22 mouse cellular contexts compared by ENCODE assay signal in genomic region chr8:87093081-87093480, GRCm38 (mm10).
A peak's percentile ranks its signal among the peaks of the same experiment; 100 is the strongest.
DNase-seq lines count a peak whose midpoint lies in the region; ATAC-seq and TF ChIP-seq lines count a peak whose summit lies in the region.
"Had no signal": no experiment of that assay in that cellular context is flagged by ENCODE, and none has a peak within 500 bp of the region (broad histone marks: within the 10 kb centered on the region; RNA-seq: fewer than 3 reads in every experiment).

No protein-coding gene starts in this region.

- ATAC-seq in hindbrain, postnatal 0 days: no peak
- ATAC-seq in hindbrain, embryonic 11.5 days (ENCODE audit: low FRiP score): no peak
- ATAC-seq: activated CD4-positive, CD25-positive, alpha-beta regulatory T cell, adult 4 months; CD4-positive, CD25-positive, alpha-beta regulatory T cell, adult 4 months; forebrain, embryonic 13.5 days; forebrain, embryonic 16.5 days; Patski had no signal

- no peak for TF ChIP-seq CTCF in hindbrain, postnatal 0 days (IDR thresholded peaks at IDR 0.05; ENCODE audit: low read depth)

- H3K9me3 ChIP-seq in hindbrain, postnatal 0 days (ENCODE audit: low read length): no peaks in the 10 kb centered on the region
- no peaks in the 10 kb centered on the region for H3K9me3 ChIP-seq in hindbrain, embryonic 11.5 days (ENCODE audit: control insufficient read depth, low read length)
- H3K9me3 ChIP-seq: embryonic facial prominence, embryonic 10.5 days; embryonic facial prominence, embryonic 12.5 days; forebrain, embryonic 13.5 days had no signal

- no peaks in the 10 kb centered on the region for H3K36me3 ChIP-seq in hindbrain, postnatal 0 days (ENCODE audit: insufficient read depth, low read length)
- H3K36me3 ChIP-seq in hindbrain, embryonic 11.5 days (ENCODE audit: control insufficient read depth, insufficient read depth, low read length): no peaks in the 10 kb centered on the region
- H3K36me3 ChIP-seq: embryonic facial prominence, embryonic 10.5 days; embryonic facial prominence, embryonic 12.5 days; G1E had no signal

- peak; percentile 40 to 45 for DNase-seq in cerebellum, postnatal 10 days
- no peak for DNase-seq in cerebellum, adult 11 months
- DNase-seq in cerebellum, postnatal 25 days: peak; percentile 19 to 28
- DNase-seq in cerebellum, adult 9-11 months: no peak
- no peak for DNase-seq in hindbrain, postnatal 0 days (ENCODE audit: low spot score)
- no peak for DNase-seq in hindbrain, embryonic 11.5 days (ENCODE audit: low spot score)
- DNase-seq in right cerebral cortex, postnatal 4 days: peak; percentile 12
- DNase-seq in right cerebral cortex, postnatal 25 days: no peak
- DNase-seq: adrenal gland, adult 8-10 months; B cell, adult 2 months; cerebellum, adult 11-12 months; cerebellum, adult 2 months; cerebellum, adult 9-10 months had no signal

- peak overlapping the region; percentile 20; the same call in 1 of the 2 replicates for H3K27ac ChIP-seq in hindbrain, postnatal 0 days
- no peak overlapping the region for H3K27ac ChIP-seq in hindbrain, embryonic 11.5 days (ENCODE audit: low read depth, low read length)
- H3K27ac ChIP-seq: embryonic facial prominence, embryonic 10.5 days; embryonic facial prominence, embryonic 12.5 days; forebrain, embryonic 13.5 days had no signal

- H3K27me3 ChIP-seq in hindbrain, postnatal 0 days (ENCODE audit: insufficient read depth, low read length): no peaks in the 10 kb centered on the region
- no peaks in the 10 kb centered on the region for H3K27me3 ChIP-seq in hindbrain, embryonic 11.5 days (ENCODE audit: control insufficient read depth, insufficient read depth, low read length)
- H3K27me3 ChIP-seq: CH12.LX; embryonic facial prominence, embryonic 12.5 days; forebrain, embryonic 13.5 days had no signal

- no peak overlapping the region for H3K4me3 ChIP-seq in hindbrain, postnatal 0 days (ENCODE audit: low read length)
- H3K4me3 ChIP-seq in hindbrain, embryonic 11.5 days (ENCODE audit: low read depth, low read length): no peak overlapping the region
- H3K4me3 ChIP-seq: embryonic facial prominence, embryonic 10.5 days; embryonic facial prominence, embryonic 12.5 days; forebrain, embryonic 13.5 days had no signal

- WGBS in hindbrain, postnatal 0 days: 57% methylated on average over 5 of the region's 5 CpGs
- 71% methylated on average over 5 of the region's 5 CpGs for WGBS in hindbrain, embryonic 11.5 days

- peaks cover 7% of the 10 kb centered on the region; the same call in 1 of the 2 replicates for H3K4me1 ChIP-seq in hindbrain, postnatal 0 days (ENCODE audit: insufficient read depth, low read length)
- no peaks in the 10 kb centered on the region for H3K4me1 ChIP-seq in hindbrain, embryonic 11.5 days (replicated peaks; ENCODE audit: control insufficient read depth, insufficient read depth, low read length)
- H3K4me1 ChIP-seq: embryonic facial prominence, embryonic 12.5 days; forebrain, embryonic 13.5 days had no signal

- no peak overlapping the region for H3K4me2 ChIP-seq in hindbrain, postnatal 0 days (ENCODE audit: low read depth, low read length)
- no peak overlapping the region for H3K4me2 ChIP-seq in hindbrain, embryonic 11.5 days (replicated peaks; ENCODE audit: low read depth, low read length)
- H3K4me2 ChIP-seq: embryonic facial prominence, embryonic 12.5 days; forebrain, embryonic 13.5 days had no signal

- no peak overlapping the region for H3K9ac ChIP-seq in hindbrain, postnatal 0 days (replicated peaks; ENCODE audit: low read length)
- no peak overlapping the region for H3K9ac ChIP-seq in hindbrain, embryonic 11.5 days (ENCODE audit: low read depth, low read length)
- H3K9ac ChIP-seq: embryonic facial prominence, embryonic 12.5 days; forebrain, embryonic 13.5 days had no signal

Comparison
In these comparisons a context has a peak if more than half of its experiments do, and no peak if none do; other contexts are left out.
1. DNase-seq: peak in cerebellum, postnatal 10 days (2 of 2), cerebellum, postnatal 25 days (2 of 2) and right cerebral cortex, postnatal 4 days (single experiment); none in cerebellum, adult 11 months (single experiment), cerebellum, adult 9-11 months (single experiment), hindbrain, postnatal 0 days (single experiment), hindbrain, embryonic 11.5 days (single experiment) and right cerebral cortex, postnatal 25 days (single experiment).